Mouse (Mus musculus) gastrocnemius, adult 18-20 months (tissue): ENCODE results near the gene Dhx33. TPM values are rescaled to one million over a fixed set of nuclear protein-coding genes. Genes with fewer than 3 reads are reported as not detected.
A peak's percentile ranks its signal among the peaks of the same experiment; 100 is the strongest.

Source experiments
- DNase-seq: peaks from one replicate; pipeline ENCODE4 v3.0.0; 2021; ENCODE audit warnings: low spot score
- total RNA-seq, 2 experiments: library from RNA; stranded (reverse); gene quantifications; 2 replicates each; pipeline ENCODE4 v1.2.3; 2021

The Dhx33 gene
- total RNA-seq, 2 experiments from 2014 or later: 6.1 to 7.6 TPM

- DNase-seq: peak; percentile 94
Measured at GRCm38 (mm10) chr11:70982557-70983228, 21.5 kb downstream of the Dhx33 start, which contains the start of gene C1qbp. TSS of gene C1qbp (minus strand) at chr11:70983026.

DNA sequence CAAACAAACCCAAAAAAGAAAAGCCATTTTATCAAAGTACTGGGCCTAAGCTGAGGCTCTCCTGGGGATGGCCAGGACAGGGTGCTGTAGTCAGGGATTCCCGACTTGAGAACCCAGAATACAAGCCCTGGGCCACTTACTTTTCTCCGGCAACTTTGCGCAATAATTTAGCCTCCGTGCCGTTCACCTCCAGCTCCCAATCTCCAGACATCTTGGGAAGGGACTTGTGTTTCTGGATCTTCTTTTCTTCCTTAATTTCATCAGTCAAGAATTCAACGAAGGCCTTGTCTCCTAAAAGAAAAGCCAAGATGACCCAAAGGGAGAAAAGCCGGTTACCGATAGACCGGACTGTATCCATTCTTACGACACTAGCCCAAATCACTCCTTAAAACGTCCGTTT, 22.2 kb downstream of the Dhx33 start:
- DNase-seq: no peak

DNA sequence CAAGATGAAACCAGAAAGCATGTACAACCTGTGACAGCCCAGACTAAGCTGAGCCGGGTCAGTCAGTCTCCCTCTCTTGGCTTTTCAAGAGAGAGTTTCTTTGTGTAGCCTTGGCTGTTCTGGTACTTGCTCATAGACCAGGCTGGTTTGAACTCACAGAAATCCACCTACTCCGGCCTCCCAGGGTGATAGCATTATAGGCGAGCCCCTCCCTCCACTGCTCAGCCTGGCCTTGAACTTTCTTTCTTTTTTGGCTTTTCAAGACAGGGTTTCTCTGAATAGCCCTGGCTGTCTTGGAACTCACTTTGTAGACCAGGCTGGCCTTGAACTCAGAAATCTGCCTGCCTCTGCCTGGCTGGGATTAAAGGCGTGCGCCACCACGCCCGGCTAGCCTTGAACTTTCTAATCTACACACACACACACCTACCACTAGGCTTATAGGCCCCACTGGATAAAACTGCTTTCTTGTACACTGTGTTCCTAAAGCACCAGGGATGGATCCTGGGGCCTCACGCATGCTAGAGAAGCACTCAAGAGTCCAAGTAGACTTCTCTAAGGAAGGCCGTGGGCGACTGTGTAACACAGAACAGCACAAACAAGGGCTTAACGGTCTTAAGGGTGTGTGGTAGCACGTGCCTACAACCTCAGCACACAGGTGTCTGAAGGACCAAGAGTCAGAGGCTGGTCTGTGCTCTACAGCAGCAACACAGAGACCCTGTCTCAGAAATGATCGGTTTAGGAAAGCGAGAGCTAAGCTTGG, 23.3 kb downstream of the Dhx33 start:
- no peak for DNase-seq

DNA sequence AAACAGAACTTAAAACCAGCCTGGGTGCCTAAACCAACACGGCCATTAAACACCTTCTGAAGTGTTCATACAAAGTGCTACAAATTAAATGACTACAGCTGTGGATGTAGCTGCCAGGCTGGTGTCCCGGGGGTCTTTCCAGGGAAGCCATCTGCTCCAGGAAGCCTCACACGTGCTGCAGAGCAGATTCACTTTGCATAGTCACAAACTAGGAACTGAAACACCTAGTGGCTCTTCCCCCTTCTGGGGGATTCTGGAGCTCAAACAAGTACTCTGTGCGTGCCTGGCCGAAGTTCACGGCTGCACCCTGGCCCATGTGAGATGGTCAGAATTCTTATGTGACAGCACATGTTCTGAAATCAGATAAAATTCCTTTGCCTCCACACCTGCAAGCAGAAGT, 24.0 kb downstream of the Dhx33 start:
- no peak for DNase-seq

GRCm38 (mm10) chr11:70977293-70977692, 26.9 kb downstream of the Dhx33 start:
- DNase-seq: no peak

DNA sequence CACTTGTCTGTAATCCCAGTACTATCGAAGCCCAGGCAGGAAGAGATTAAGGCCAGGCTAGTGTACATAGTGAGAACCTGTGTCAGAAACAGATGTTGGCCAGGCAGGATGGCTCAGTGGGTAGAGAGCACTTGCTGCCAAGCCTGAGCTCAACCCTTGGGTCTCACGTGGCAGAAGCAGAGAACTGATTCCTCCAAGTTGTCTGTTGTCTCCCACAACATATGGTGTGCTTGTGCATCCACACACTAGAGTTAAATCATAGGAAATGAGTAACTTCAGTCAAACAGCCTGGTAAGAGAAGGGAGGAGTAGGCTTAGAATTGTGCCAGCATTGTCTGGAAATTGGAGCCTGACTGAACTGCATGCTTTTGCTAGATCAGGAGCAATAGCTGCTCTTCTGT, 29.0 kb downstream of the Dhx33 start:
- no peak for DNase-seq

DNA sequence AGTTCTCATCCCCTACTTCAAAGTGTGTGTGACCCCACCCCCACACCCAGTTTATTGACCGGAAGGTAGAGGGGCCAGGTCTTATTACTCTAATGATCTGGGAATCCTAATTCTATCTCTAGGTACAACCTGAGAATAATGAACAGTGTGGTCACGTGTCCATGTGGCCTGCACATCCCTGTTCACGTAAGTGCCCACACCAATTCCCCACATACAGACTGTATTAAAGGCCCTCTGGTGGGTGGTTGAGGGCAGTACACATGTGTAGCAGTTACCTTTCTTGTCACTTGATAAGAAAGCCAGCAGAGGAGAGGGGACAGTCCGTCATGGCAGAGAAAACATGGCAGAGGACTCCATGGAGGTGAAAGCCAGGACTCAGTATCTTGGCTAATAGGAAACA, 30.3 kb downstream of the Dhx33 start:
- DNase-seq: no peak

DNA sequence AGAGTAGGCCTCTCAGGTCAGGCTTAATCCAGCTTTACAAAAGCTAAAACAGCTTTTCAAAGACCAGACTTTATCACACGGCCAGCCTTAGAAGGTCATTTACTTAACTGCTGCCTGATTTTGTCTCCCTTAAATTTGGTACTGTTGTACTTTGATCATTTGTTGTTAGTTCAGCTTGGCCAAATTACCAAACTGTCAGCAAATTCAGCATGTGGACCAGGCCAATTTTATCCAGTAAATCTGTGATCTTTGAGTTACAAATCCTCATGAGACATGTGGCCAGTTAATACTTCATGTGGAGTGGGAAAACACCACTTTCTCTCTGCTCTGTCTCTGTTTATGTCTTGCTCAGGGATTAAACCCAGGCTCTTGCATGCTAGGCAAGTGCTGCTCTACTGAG, 31.7 kb downstream of the Dhx33 start:
- DNase-seq: no peak

GRCm38 (mm10) chr11:70970560-70971540, 33.4 kb downstream of the Dhx33 start:
- DNase-seq: no peak

DNA sequence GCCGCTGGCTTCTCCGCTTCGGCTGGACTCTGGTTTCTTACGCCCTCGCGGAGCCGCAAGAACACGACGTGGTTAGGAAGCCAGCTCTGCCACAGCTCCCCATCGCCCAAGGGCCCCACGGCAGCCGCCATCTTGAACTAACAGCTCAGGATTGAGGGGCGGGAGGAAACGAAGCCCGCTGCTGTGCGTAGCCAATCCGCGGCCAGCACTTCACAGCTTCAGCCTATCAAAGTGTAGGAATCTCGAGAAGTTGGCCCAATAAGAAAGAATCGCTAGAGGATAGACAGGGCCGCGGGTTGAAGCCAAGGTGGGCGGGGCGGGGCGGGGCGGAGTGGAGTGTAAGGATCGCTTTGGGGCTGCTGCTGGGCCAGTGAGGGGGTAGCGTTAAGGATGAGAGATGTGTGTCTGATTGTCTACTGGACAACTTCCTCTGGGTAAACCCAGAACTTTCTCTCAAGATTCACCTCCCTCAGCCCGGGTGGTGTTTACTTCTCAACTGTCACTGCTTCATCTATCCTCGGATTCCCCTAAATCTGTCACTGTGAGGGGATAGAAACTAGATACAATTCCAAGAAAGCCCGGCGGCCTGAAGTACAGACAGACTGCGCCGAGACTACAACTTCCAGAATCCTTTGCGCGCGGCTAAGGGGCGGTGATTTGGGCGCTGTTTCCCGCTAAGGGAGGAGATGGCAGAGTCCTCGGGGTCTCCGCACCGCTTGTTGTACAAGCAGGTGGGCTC, 34.2 kb downstream of the Dhx33 start, which contains the start of the genes Nup88 and Rpain:
Nup88 (minus strand) TSS at position 153 of the 739 bp plus-strand sequence.
Rpain (plus strand) TSS at position 393 of the 739 bp plus-strand sequence.
- peak; percentile 94 for DNase-seq

DNA sequence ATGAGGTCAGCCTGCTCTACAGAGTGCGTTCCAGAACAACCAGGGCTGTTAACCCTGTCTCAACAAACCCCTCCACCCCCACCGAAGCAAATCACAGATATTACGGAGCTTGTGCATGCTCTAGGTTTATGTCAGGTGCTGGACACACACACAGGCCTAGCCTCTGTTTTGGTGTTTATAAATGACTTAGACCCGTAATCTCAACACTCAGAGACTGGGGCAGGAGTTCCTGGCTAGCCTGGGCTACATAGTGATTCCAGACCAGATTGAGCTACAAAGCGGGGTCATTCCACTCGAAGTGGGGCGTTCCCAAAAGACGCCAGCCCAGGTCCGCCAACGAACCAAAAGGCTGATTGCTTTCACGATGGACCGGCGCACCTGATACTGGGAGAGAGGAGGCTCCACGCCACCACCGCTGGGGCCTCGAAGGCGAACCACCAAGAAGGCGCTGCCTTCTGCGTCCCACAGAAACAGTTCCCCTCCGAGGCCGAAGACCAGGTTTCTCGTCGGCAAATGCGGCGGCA, 34.9 kb downstream of the Dhx33 start:
- no peak for DNase-seq

DNA sequence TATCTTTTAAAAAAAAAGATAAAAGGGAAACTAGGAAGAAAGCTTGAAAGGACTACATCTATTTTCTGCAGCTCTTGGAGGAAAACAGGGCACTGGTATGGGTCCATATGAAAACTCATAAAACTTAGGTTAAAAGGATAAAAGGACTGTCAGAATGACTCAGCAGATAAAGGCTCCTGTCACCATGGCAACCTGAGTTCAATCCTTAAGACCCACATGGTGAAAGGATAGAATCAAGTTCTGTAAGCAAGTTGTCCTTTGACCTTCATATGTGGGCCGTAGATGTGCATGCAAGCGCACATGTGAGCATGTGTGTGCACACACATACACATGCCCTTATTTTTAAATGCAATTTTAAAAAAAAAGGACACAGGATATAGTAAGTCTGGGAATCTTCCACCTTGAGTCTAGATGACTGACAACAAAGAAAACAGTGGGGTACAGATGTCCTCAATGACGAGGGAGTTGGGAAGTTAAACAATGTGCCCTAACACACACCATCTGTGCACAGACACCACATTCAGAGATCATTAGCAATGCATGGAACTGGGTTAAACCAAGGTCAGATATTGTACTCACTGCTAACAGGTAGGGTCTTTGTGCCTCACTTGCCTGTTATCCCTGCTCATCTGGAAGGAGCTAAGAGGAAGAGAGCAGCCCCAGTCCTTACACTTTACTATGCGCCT, 39.9 kb downstream of the Dhx33 start:
- no peak for DNase-seq

DNA sequence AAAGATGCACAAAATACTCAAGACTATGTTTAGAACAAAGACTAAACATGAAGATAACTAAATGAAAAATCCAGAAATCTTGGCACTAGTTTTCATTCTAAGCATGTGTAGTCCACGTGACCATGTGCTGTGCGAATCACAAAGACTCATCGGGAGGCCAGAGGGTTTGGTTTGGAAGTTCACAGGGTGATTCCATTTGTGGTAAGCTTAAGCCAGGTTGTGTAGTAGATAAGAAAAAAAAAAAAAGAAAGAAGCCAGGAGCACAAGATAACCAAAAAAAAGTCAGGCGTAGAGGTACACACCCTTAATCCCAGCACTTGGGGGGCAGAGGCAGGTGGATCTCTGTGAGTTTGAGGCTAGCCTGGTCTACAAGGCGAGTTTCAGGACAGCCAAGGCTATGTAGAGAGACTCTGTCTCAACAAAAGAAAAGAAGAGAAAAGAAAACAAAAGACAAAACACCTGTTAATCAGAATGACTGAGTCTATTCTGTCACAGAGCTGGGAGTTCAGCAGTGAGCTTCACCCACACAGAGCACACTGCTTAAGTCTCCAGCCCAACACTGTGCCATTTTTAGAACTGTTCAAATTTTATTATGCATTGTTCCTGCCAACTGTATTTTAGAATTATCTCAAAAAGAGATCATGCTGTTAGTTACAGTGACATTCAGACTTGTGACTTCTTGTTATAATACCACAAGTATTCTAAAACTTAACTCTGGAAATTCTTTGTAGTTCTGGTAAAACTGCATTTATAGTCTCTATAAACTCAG, 43.3 kb downstream of the Dhx33 start:
- DNase-seq: no peak

- DNase-seq: no peak
Measured at GRCm38 (mm10) chr11:70954711-70955110, 49.5 kb downstream of the Dhx33 start.

- DNase-seq: no peak
Measured at GRCm38 (mm10) chr11:70944935-70945817, 59.1 kb downstream of the Dhx33 start.

DNA sequence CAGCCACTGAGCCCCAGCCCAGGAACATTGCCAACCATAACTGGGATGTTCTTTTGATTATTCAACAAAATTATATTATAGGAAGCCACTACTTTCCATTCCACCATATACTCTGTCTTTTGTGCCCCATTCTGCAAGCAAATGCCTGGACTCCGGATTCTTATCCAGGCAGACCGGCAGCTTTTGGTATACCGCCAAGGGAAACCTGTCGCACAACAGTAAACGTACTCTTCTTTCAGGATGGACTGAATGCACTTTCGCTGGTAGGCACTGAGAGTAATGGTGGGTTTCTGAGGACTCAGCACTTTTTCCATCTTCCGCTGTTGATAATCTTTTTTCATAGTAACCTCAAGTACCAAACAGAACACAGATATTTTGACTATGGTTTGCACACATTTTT, 60.6 kb downstream of the Dhx33 start:
- no peak for DNase-seq

- no peak for DNase-seq
Measured at GRCm38 (mm10) chr11:70942596-70942995, 61.6 kb downstream of the Dhx33 start.

GRCm38 (mm10) chr11:70935316-70935715, 68.9 kb downstream of the Dhx33 start:
- DNase-seq: no peak
